Mouse (Mus musculus) myocyte (in vitro differentiated cells): ENCODE measurements at regions not wholly inside any gene's neighbourhood (a gene's known extent, or its start where the extent isn't known, plus 50 kb on each side); places are given as distances from the start of the nearest gene placed in this dataset.

ENCODE experiments used
- CEBPB ChIP-seq: IDR thresholded peaks from 2 replicates; pipeline ENCODE4 v1.6.1; 2011; ENCODE audit warnings: mild to moderate bottlenecking, moderate library complexity; ENCODE audit not compliant: poor library complexity, insufficient read depth, severe bottlenecking
- E2F4 ChIP-seq: IDR thresholded peaks from one replicate; pipeline ENCODE4 v1.6.1; 2011; ENCODE audit warnings: mild to moderate bottlenecking, control low read depth, moderate library complexity; ENCODE audit not compliant: insufficient read depth
- MAX ChIP-seq: IDR thresholded peaks from one replicate; pipeline ENCODE4 v1.6.1; 2011; ENCODE audit warnings: low read depth, mild to moderate bottlenecking, control low read depth
- MYOD1 ChIP-seq, 3 experiments: IDR thresholded peaks; one replicate each; pipeline ENCODE4 v1.6.1; 2011; ENCODE audit warnings: control low read depth in 2 of 3, low read depth in 2 of 3, mild to moderate bottlenecking in 2 of 3, moderate library complexity in 1 of 3; ENCODE audit not compliant: insufficient read length in 2 of 3, control insufficient read depth in 1 of 3
- POLR2A ChIP-seq: IDR thresholded peaks from one replicate; pipeline ENCODE4 v1.6.1; 2011; ENCODE audit warnings: low read depth, mild to moderate bottlenecking, control low read depth, moderate library complexity; ENCODE audit not compliant: insufficient read length
- POLR2AphosphoS2 ChIP-seq: IDR thresholded peaks from one replicate; pipeline ENCODE4 v1.6.1; 2011; ENCODE audit warnings: low read depth, control low read depth; ENCODE audit not compliant: insufficient read length
- REST ChIP-seq: IDR thresholded peaks from one replicate; pipeline ENCODE4 v1.6.1; 2011; ENCODE audit warnings: mild to moderate bottlenecking, control low read depth, moderate library complexity; ENCODE audit not compliant: insufficient read depth, insufficient read length
- TCF12 ChIP-seq: IDR thresholded peaks from one replicate; pipeline ENCODE4 v1.6.1; 2011; ENCODE audit warnings: mild to moderate bottlenecking, control low read depth; ENCODE audit not compliant: poor library complexity, insufficient read depth, severe bottlenecking
- USF1 ChIP-seq: IDR thresholded peaks from one replicate; pipeline ENCODE4 v1.6.1; 2011; ENCODE audit warnings: low read depth, mild to moderate bottlenecking, control low read depth, moderate library complexity

DNA sequence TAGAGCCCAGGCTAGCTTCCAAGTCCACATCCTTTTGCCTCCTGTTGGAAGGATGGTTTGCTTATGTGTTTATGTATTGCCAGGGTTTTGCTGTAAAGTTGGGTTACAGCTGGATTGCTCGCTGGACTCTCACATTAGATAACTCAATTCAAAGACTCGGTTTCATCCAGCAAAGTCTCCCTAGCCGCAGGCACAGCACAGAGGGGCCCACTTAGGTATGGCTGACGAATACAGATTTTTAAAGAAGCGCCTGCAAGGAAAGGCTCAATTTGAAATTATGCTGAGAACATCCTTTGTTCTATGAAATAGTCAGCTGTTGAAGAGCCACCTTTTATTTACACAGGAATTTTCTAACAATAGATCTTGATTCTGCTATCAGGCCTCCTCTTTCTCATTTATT is 88.8 kb upstream of the Fam98a start:
- TF ChIP-seq MYOD1 (IDR thresholded peaks at IDR 0.05; ENCODE audit: control insufficient read depth in 1 of 3, insufficient read length in 2 of 3, low read depth in 2 of 3) (no peak), E2F4 (no peak), MAX (no peak), POLR2A (no peak), TCF12 (no peak), USF1 (no peak), REST (no peak), POLR2AphosphoS2 (no peak), CEBPB (no peak)
